Comparison of ENCODE assay signal across 15 mouse cellular contexts in the genomic region with DNA sequence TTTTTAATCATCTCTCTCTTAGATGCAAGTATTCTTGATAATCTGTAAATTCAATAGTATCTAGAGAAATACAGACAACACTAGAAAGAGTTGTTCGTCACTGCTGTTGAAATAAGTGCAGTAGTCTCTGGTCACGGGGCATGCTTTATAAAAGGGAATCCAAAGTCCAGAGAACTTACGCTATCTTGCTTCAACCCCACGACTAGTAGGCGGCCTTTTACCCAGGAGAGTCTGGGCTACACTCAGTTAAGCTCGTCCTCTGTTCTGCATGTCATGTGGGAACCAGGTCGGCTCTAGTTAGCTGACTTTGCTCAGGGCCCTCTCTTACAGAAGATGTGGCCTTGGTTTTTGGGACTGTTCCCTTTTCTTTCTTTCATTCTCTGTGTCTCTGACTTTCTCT.
A peak's percentile ranks its signal among the peaks of the same experiment; 100 is the strongest.
DNase-seq lines count a peak whose midpoint lies in the region; ATAC-seq lines count a peak whose summit lies in the region.
"Had no signal": no experiment of that assay in that cellular context is flagged by ENCODE, and none has a peak within 500 bp of the region (broad histone marks: within the 10 kb centered on the region; RNA-seq: fewer than 3 reads in every experiment).

No protein-coding gene starts in this region.

- no peak overlapping the region for H3K4me3 ChIP-seq in heart, embryonic 15.5 days
- no peak overlapping the region for H3K4me3 ChIP-seq in liver, embryonic 16.5 days (ENCODE audit: low read depth, low read length)
- no peak overlapping the region for H3K4me3 ChIP-seq in intestine, embryonic 15.5 days (replicated peaks)
- no peak overlapping the region for H3K4me3 ChIP-seq in neural tube, embryonic 13.5 days
- H3K4me3 ChIP-seq: embryonic facial prominence, embryonic 13.5 days; myocyte had no signal

- no peak for ATAC-seq in heart, embryonic 15.5 days (replicated peaks; ENCODE audit: insufficient number of reproducible peaks, insufficient read depth, low FRiP score, low read depth)
- peak; percentile 75 for ATAC-seq in liver, embryonic 16.5 days (ENCODE audit: low read depth)
- ATAC-seq in intestine, embryonic 15.5 days, result peak; percentile 77
- ATAC-seq in neural tube, embryonic 13.5 days (ENCODE audit: low read depth), result no peak
- ATAC-seq: inflammation-experienced regulatory T-cells, adult 6 months had no signal

- H3K4me1 ChIP-seq in heart, embryonic 15.5 days (replicated peaks), result peaks cover 26% of the 10 kb centered on the region
- H3K4me1 ChIP-seq in liver, embryonic 16.5 days (ENCODE audit: control insufficient read depth, low read depth, low read length), result peaks cover 4% of the 10 kb centered on the region; the same call in 1 of the 2 replicates
- peaks cover 3% of the 10 kb centered on the region; the same call in 1 of the 2 replicates for H3K4me1 ChIP-seq in intestine, embryonic 15.5 days (replicated peaks)
- H3K4me1 ChIP-seq in neural tube, embryonic 13.5 days (replicated peaks), result peaks cover 29% of the 10 kb centered on the region

- H3K27ac ChIP-seq in heart, embryonic 15.5 days, result 0 out of 2 replicates have a peak overlapping the region, but pooled peaks have one; percentile 22
- no peak overlapping the region for H3K27ac ChIP-seq in liver, embryonic 16.5 days (ENCODE audit: low read length)
- H3K27ac ChIP-seq in intestine, embryonic 15.5 days, result no peak overlapping the region
- H3K27ac ChIP-seq in neural tube, embryonic 13.5 days (replicated peaks), result peak overlapping the region; percentile 76

- no peak for DNase-seq in heart, adult 11 months
- DNase-seq in liver, result no peak
- DNase-seq in spleen, adult 18-20 months, result no peak
- no peak for DNase-seq in cerebellum, postnatal 4 days (ENCODE audit: low spot score in 2 of 2)
- DNase-seq: adrenal gland, postnatal 14 days; gastrocnemius, postnatal 25 days; layer of hippocampus, adult 9-11 months; lung, adult 18-20 months had no signal

- no peaks in the 10 kb centered on the region for H3K27me3 ChIP-seq in heart, embryonic 15.5 days
- H3K27me3 ChIP-seq in liver, embryonic 16.5 days (ENCODE audit: control insufficient read depth, insufficient read depth, low read depth, low read length), result no peaks in the 10 kb centered on the region
- H3K27me3 ChIP-seq in intestine, embryonic 15.5 days (replicated peaks), result no peaks in the 10 kb centered on the region
- H3K27me3 ChIP-seq in neural tube, embryonic 13.5 days, result no peaks in the 10 kb centered on the region
- H3K27me3 ChIP-seq: embryonic facial prominence, embryonic 13.5 days had no signal

- H3K9me3 ChIP-seq in heart, embryonic 15.5 days (replicated peaks), result no peaks in the 10 kb centered on the region
- H3K9me3 ChIP-seq in liver, embryonic 16.5 days (replicated peaks; ENCODE audit: control insufficient read depth, low read length), result no peaks in the 10 kb centered on the region
- no peaks in the 10 kb centered on the region for H3K9me3 ChIP-seq in intestine, embryonic 15.5 days
- no peaks in the 10 kb centered on the region for H3K9me3 ChIP-seq in neural tube, embryonic 13.5 days
- H3K9me3 ChIP-seq: embryonic facial prominence, embryonic 13.5 days had no signal

- 64% methylated on average over 7 of the region's 7 CpGs for WGBS in heart, embryonic 15.5 days
- WGBS in liver, embryonic 16.5 days (ENCODE audit: insufficient replicate concordance), result 53% methylated on average over 7 of the region's 7 CpGs
- 74% methylated on average over 7 of the region's 7 CpGs for WGBS in intestine, embryonic 15.5 days
- 81% methylated on average over 7 of the region's 7 CpGs for WGBS in neural tube, embryonic 13.5 days

- H3K9ac ChIP-seq in heart, embryonic 15.5 days, result no peak overlapping the region
- no peak overlapping the region for H3K9ac ChIP-seq in liver, embryonic 16.5 days (ENCODE audit: low read depth, low read length)
- H3K9ac ChIP-seq in intestine, embryonic 15.5 days, result no peak overlapping the region
- peak overlapping the region; percentile 48; the same call in 1 of the 2 replicates for H3K9ac ChIP-seq in neural tube, embryonic 13.5 days
- H3K9ac ChIP-seq: embryonic facial prominence, embryonic 13.5 days had no signal

- no peaks in the 10 kb centered on the region for H3K36me3 ChIP-seq in heart, embryonic 15.5 days
- H3K36me3 ChIP-seq in liver, embryonic 16.5 days (ENCODE audit: control insufficient read depth, insufficient read depth), result no peaks in the 10 kb centered on the region
- no peaks in the 10 kb centered on the region for H3K36me3 ChIP-seq in intestine, embryonic 15.5 days
- H3K36me3 ChIP-seq in neural tube, embryonic 13.5 days, result no peaks in the 10 kb centered on the region
- H3K36me3 ChIP-seq: embryonic facial prominence, embryonic 13.5 days had no signal

- H3K4me2 ChIP-seq in heart, embryonic 15.5 days, result peak overlapping the region; percentile 32
- H3K4me2 ChIP-seq in liver, embryonic 16.5 days (ENCODE audit: low read depth, low read length), result no peak overlapping the region
- H3K4me2 ChIP-seq in intestine, embryonic 15.5 days (replicated peaks), result no peak overlapping the region
- H3K4me2 ChIP-seq in neural tube, embryonic 13.5 days, result peak overlapping the region; percentile 46
- H3K4me2 ChIP-seq: embryonic facial prominence, embryonic 13.5 days had no signal

Comparison
In these comparisons a context has a peak if more than half of its experiments do, and no peak if none do; other contexts are left out.
1. ATAC-seq: peak in liver, embryonic 16.5 days (single experiment) and intestine, embryonic 15.5 days (single experiment); none in heart, embryonic 15.5 days (single experiment) and neural tube, embryonic 13.5 days (single experiment).
2. H3K27ac ChIP-seq: peak in heart, embryonic 15.5 days (single experiment) and neural tube, embryonic 13.5 days (single experiment); none in liver, embryonic 16.5 days (single experiment) and intestine, embryonic 15.5 days (single experiment).
3. H3K4me2 ChIP-seq: peak in heart, embryonic 15.5 days (single experiment) and neural tube, embryonic 13.5 days (single experiment); none in liver, embryonic 16.5 days (single experiment) and intestine, embryonic 15.5 days (single experiment).